Mouse (Mus musculus) bone marrow macrophage, adult 2 months (primary cell): ENCODE measurements around the gene Slc9a3r1. TPM values are rescaled to one million over a fixed set of nuclear protein-coding genes. Genes with fewer than 3 reads are reported as not detected.

Source experiments
- H3K27ac ChIP-seq: 2 replicates; pipeline ENCODE4 v1.5.1; 2012; ENCODE audit warnings: low read depth, low read length; ENCODE audit not compliant: insufficient read depth
- H3K4me1 ChIP-seq: 2 replicates; pipeline ENCODE4 v1.6.1; 2012; ENCODE audit warnings: low read length; ENCODE audit not compliant: control insufficient read depth, insufficient read depth
- H3K4me3 ChIP-seq: 2 replicates; pipeline ENCODE4 v1.5.1; 2012; ENCODE audit warnings: mild to moderate bottlenecking, low read length, moderate library complexity; ENCODE audit not compliant: insufficient read depth
- CTCF ChIP-seq: IDR thresholded peaks from 2 replicates; pipeline ENCODE4 v1.5.1; 2012; ENCODE audit warnings: low read depth, mild to moderate bottlenecking, low read length, moderate library complexity
- POLR2A ChIP-seq: IDR thresholded peaks from 2 replicates; pipeline ENCODE4 v1.6.1; 2012; ENCODE audit warnings: mild to moderate bottlenecking, low read depth, low read length, borderline replicate concordance
- polyA plus RNA-seq: library from polyadenylated mRNA; stranded (reverse); fragments of >200 nt; gene quantifications from 2 replicates; pipeline ENCODE4 v1.2.4, GENCODE M21; 2012; ENCODE audit not compliant: missing spikeins, insufficient read depth, insufficient read length

Slc9a3r1 gene
- polyA plus RNA-seq, 1 experiment, result 76.2 TPM

- no peak overlapping the region for H3K4me3 ChIP-seq
- peaks cover 20% of the 10 kb centered on the region for H3K4me1 ChIP-seq
- H3K27ac ChIP-seq, result no peak overlapping the region
- TF ChIP-seq POLR2A (no peak), CTCF (no peak)
Observed at GRCm38 (mm10) chr11:115176399-115177190, 13.5 kb downstream of the Slc9a3r1 start.

- H3K4me3 ChIP-seq, result no peak overlapping the region
- H3K4me1 ChIP-seq, result peaks cover 12% of the 10 kb centered on the region
- no peak for TF ChIP-seq CTCF
- no peak for TF ChIP-seq POLR2A
- H3K27ac ChIP-seq, result no peak overlapping the region
Observed at GRCm38 (mm10) chr11:115177559-115178195, 14.5 kb downstream of the Slc9a3r1 start.

GRCm38 (mm10) chr11:115178766-115179165, 15.6 kb downstream of the Slc9a3r1 start:
- peaks cover 4% of the 10 kb centered on the region for H3K4me1 ChIP-seq
- H3K4me3 ChIP-seq, result no peak overlapping the region
- no peak for TF ChIP-seq CTCF
- no peak for TF ChIP-seq POLR2A
- H3K27ac ChIP-seq, result no peak overlapping the region

- Histone ChIP-seq H3K27ac (no peak overlapping the region), H3K4me3 (no peak overlapping the region), H3K4me1 (peaks cover 2% of the 10 kb centered on the region)
- TF ChIP-seq POLR2A (no peak), CTCF (no peak)
Observed at GRCm38 (mm10) chr11:115179191-115179590, 16.1 kb downstream of the Slc9a3r1 start.

GRCm38 (mm10) chr11:115179881-115180280, 16.7 kb downstream of the Slc9a3r1 start:
- TF ChIP-seq CTCF, result no peak
- TF ChIP-seq POLR2A, result no peak
- Histone ChIP-seq H3K27ac (no peak overlapping the region), H3K4me1 (peaks cover 7% of the 10 kb centered on the region), H3K4me3 (no peak overlapping the region)

GRCm38 (mm10) chr11:115181913-115182638, 18.9 kb downstream of the Slc9a3r1 start:
- TF ChIP-seq CTCF, result peak; percentile 84
- no peak for TF ChIP-seq POLR2A
- H3K27ac ChIP-seq, result no peak overlapping the region

GRCm38 (mm10) chr11:115184973-115185372, 21.8 kb downstream of the Slc9a3r1 start:
- H3K4me1 ChIP-seq, result peaks cover 17% of the 10 kb centered on the region
- peak overlapping the region; percentile 72 for H3K27ac ChIP-seq
- no peak overlapping the region for H3K4me3 ChIP-seq
- TF ChIP-seq POLR2A, result no peak

More at GRCm38 (mm10) chr11:115181913-115182638, 18.9 kb downstream of the Slc9a3r1 start:
- H3K4me3 ChIP-seq, result no peak overlapping the region
- H3K4me1 ChIP-seq, result peaks cover 11% of the 10 kb centered on the region

- H3K4me3 ChIP-seq, result peak within 1 kb of the TSS; percentile 76
- no peak for TF ChIP-seq POLR2A
- no peak for TF ChIP-seq CTCF
- peak within 1 kb of the TSS; percentile 92 for H3K27ac ChIP-seq
- H3K4me1 ChIP-seq, result peaks cover 34% of the 10 kb centered on the region
Observed at GRCm38 (mm10) chr11:115187224-115187639, 24.1 kb downstream of the Slc9a3r1 start, which contains the start of gene Tmem104. Tmem104 (plus strand) TSS chr11:115187487.

GRCm38 (mm10) chr11:115187693-115188092, 24.6 kb downstream of the Slc9a3r1 start, which contains the start of gene Nat9:
Nat9 (minus strand) TSS chr11:115187859.
- Histone ChIP-seq H3K4me1 (peaks cover 38% of the 10 kb centered on the region), H3K27ac (peak within 1 kb of the TSS; percentile 92), H3K4me3 (peak within 1 kb of the TSS; percentile 76)
- TF ChIP-seq CTCF (no peak), POLR2A (no peak)
